Mouse (Mus musculus): ENCODE results near the gene Ntrk2.

DNA sequence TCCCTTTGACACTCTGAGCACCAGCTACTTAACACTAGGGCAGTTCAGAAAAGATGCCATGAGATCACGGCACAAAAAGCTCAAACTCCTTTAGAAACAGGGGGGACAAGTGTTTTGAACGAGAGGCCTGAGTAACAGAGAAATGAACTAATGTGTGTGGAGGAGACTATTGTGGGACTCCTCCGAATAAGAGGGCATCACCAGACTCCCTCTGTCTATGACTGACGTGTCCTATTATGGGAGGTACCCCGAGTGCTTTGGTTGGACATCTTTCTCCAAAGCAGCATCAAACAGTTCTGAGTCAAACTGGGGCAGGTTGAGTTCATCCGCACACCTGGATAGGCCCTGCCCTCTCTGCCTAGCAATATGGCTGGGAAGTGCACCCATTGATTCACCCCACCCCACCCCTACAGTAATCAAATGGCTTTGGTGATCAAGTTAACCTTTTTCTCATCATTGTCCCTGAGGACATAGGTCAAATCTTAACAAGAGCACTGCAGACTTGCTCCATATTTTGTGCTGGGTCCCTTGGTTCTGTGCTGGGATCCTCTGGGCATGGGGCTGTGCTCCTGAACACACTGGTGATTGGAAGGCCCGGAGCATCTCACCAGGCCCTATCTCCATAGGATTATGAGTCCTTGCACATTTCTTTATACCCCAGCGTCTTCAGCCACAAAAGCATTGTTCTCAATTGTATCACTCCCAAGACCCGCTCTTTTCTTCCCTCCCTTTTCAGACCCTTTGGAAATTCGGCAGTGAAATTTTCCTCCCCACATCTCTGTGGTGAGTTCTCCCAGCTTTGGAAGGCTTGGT, 285.9 kb downstream of the Ntrk2 start:
- no peak for TF ChIP-seq POLR2A (IDR thresholded peaks at IDR 0.05; ENCODE audit: low read depth, low read length)
- no peak for TF ChIP-seq CTCF (IDR thresholded peaks at IDR 0.05; ENCODE audit: extremely low read depth, insufficient read length, insufficient replicate concordance, low read depth, low read length)
